Mouse (Mus musculus) midbrain, embryonic 13.5 days (tissue): ENCODE results near the gene Cnpy2. TPM values are rescaled to one million over a fixed set of nuclear protein-coding genes. Genes with fewer than 3 reads are reported as not detected.
"Not testable (repeated sequence)": the region's sequence is repeated elsewhere in the genome, so short reads cannot be mapped to it uniquely, and the experiment has no call there.

Experiments used
- ATAC-seq: fragments of 200-750 bp; cut with Nextera tagmentation; 2 replicates; pipeline ENCODE4 v1.8.0; 2017; ENCODE audit warnings: mild to moderate bottlenecking, moderate TSS enrichment, moderate library complexity
- H3K27ac ChIP-seq: fragments of 300-500 bp; sonication (generic); 2 replicates; pipeline ENCODE4 v1.5.1; 2015; ENCODE audit warnings: inconsistent platforms, mild to moderate bottlenecking, moderate library complexity
- H3K27me3 ChIP-seq: fragments of 300-500 bp; sonication (generic); 2 replicates; pipeline ENCODE4 v1.6.1; 2015; ENCODE audit warnings: mild to moderate bottlenecking, inconsistent platforms
- H3K36me3 ChIP-seq: fragments of 300-500 bp; sonication (generic); 2 replicates; pipeline ENCODE4 v1.6.1; 2015; ENCODE audit warnings: mild to moderate bottlenecking, inconsistent platforms
- H3K4me1 ChIP-seq: fragments of 300-500 bp; sonication (generic); replicated peaks from 2 replicates; pipeline ENCODE4 v1.6.1; 2015; ENCODE audit warnings: inconsistent platforms
- H3K4me2 ChIP-seq: fragments of 300-500 bp; sonication (generic); replicated peaks from 2 replicates; pipeline ENCODE4 v1.6.1; 2015; ENCODE audit warnings: moderate library complexity, mild to moderate bottlenecking, inconsistent platforms
- H3K4me3 ChIP-seq: fragments of 300-500 bp; sonication (generic); replicated peaks from 2 replicates; pipeline ENCODE4 v1.5.1; 2015; ENCODE audit warnings: mild to moderate bottlenecking, inconsistent platforms
- H3K9ac ChIP-seq: fragments of 300-500 bp; sonication (generic); replicated peaks from 2 replicates; pipeline ENCODE4 v1.6.1; 2015; ENCODE audit warnings: mild to moderate bottlenecking, inconsistent platforms
- H3K9me3 ChIP-seq: fragments of 300-500 bp; sonication (generic); 2 replicates; pipeline ENCODE4 v1.6.1; 2016; ENCODE audit warnings: mild to moderate bottlenecking, inconsistent platforms
- WGBS: fragments of 180-500 bp; shearing (Covaris S2); methylation state at CpG from one replicate; pipeline ENCODE4 v1.1.7; 2015; 5-methylcytosine and 5-hydroxymethylcytosine counted together
- polyA plus RNA-seq: library from polyadenylated mRNA; unstranded; fragments of >200 nt; fragmentation: Nextera tagmentation; extraction: Ambion mirVana; gene quantifications from 2 replicates; pipeline ENCODE4 v1.2.1, GENCODE M21; 2015

Cnpy2 gene
- polyA plus RNA-seq = 225 and 230 TPM in 2 replicates

DNA sequence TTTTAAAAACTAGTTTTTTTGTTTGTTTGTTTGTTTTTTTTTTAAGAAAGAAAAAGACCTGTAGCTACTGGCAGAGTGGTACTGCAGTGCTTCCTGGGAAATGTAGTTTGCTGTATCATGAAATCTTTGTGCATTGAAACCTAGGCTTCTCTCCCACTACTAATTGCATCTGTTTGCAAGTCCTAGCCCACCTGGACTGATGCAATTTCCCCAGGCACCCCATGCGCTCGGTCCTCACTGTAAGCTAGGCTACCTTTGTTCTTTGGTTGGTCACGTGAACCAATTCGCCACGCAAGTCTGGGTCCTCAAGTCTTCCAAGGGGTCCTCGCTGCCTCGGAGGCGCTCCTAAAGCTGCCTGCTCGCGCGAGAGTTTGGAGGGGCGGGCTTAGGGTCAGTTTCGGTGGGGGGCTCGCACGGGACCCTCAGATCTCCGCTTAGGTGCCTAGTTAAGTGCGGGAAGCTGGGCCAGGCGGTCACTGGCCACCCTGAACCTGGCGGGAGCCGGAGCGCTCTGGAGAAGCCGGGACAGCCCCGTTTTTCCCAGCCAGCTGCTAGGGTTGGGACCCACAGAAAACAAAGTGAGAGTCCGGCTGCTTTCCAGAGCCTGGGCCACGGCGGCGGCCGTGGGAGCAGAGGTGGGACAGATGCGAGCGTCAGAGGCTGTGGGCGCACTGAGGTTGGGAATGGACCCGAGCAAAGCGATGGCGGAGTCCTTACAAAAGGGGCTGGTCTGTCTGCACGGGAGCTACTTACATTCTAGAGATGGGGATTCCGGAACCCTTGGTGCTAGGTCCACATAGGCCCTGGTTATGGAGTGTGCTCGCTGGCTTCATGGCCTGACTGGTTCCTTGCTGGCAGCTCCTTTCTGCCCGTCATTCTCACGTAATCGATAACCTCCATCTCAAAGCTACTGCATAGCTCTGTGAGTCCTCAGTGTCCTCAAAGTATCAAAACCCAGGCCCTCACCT, at the start of gene Cnpy2:
Gene Cnpy2 (plus strand): TSS at position 319 of the 968 bp plus-strand sequence.
- Histone ChIP-seq H3K9me3 (no peaks in the 10 kb centered on the region), H3K27ac (peak within 1 kb of the TSS; percentile 92), H3K9ac (peak within 1 kb of the TSS; percentile 96), H3K4me2 (peak within 1 kb of the TSS; percentile 91), H3K4me3 (peak within 1 kb of the TSS; percentile 85), H3K36me3 (peaks cover 61% of the 10 kb centered on the region), H3K4me1 (peaks cover 20% of the 10 kb centered on the region), H3K27me3 (no peaks in the 10 kb centered on the region)
- under 1% methylated on average over 40 of the region's 40 CpGs for WGBS
- peak; percentile 96 for ATAC-seq

DNA sequence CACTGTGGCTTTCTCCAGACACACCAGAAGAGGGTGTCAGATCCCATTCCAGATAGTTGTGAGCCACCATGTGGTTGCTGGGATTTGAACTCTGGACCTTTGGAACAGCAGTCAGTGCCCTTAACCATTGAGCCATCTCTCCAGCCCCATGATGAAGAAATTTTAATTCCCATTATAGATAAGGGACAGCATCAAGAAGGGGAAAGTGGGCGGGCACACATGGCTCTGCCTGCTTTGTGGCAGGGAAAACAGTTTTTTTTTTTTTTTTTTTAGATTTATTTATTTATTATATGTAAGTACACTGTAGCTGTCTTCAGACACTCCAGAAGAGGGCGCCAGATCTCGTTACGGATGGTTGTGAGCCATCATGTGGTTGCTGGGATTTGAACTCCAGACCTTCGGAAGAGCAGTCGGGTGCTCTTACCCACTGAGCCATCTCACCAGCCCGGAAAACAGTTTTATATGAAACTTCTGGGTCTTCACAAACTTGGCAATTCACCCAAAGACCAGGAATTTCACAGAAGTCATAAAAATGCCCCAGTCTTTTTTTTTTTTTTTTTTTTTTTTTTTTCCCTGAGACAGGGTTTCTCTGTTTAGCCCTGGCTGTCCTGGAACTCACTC, 49.3 kb upstream of the Cnpy2 start:
- H3K27me3 ChIP-seq, H3K9ac ChIP-seq, H3K9me3 ChIP-seq, H3K27ac ChIP-seq, H3K4me2 ChIP-seq, H3K4me3 ChIP-seq, H3K4me1 ChIP-seq, ATAC-seq: not testable (repeated sequence)
- H3K36me3 ChIP-seq = peaks cover 12% of the 10 kb centered on the region
- 91% methylated on average over 5 of the region's 7 CpGs for WGBS

DNA sequence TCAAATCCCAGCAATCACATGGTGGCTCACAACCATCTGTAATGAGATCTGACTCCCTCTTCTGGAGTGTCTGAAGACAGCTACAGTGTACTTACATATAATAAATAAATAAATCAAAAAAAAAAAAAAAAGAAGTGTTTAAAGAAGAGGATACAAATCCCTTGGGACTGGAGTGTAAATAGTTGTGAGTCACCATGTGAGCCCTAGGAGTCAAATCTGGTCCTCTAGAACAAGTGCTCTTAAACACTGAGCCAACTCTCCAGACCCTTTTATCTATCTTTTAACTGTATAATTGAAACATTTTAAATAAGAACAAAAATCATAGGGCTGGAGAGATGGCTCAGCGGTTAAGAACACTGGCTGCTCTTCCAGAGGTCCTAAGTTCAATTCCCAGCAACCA, 46.9 kb upstream of the Cnpy2 start:
- H3K9me3 ChIP-seq, H3K4me3 ChIP-seq, H3K4me2 ChIP-seq, H3K27me3 ChIP-seq, H3K9ac ChIP-seq, H3K4me1 ChIP-seq, ATAC-seq, H3K27ac ChIP-seq: not testable (repeated sequence)
- 100% methylated on average over 1 of the region's 1 CpGs for WGBS
- H3K36me3 ChIP-seq = peaks cover 27% of the 10 kb centered on the region

DNA sequence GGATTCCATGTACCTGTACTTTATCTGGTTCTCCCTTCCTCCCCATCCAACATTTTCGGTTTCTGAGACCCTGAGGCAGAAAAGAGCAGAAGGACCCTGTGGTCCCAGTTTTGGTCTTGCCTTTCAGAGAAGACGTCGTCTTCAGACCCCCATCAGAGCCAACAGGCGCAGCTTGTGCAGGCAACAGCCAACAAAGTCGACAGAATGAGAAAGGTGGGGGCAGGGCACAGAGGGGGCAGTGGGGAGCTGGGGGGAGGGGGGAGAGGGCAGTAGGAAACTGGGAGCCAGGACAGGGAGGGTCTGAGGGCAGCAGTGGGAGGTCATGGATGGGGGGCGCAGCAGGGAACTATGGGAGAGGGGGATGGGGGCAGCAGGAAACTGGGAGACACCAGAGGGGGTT, 44.1 kb upstream of the Cnpy2 start:
- Histone ChIP-seq H3K9me3 (no peaks in the 10 kb centered on the region), H3K4me1 (no peaks in the 10 kb centered on the region), H3K9ac (no peak overlapping the region), H3K27ac (no peak overlapping the region), H3K4me3 (no peak overlapping the region), H3K27me3 (no peaks in the 10 kb centered on the region), H3K4me2 (no peak overlapping the region), H3K36me3 (peaks cover 53% of the 10 kb centered on the region)
- WGBS = 60% methylated on average over 6 of the region's 6 CpGs
- no peak for ATAC-seq

DNA sequence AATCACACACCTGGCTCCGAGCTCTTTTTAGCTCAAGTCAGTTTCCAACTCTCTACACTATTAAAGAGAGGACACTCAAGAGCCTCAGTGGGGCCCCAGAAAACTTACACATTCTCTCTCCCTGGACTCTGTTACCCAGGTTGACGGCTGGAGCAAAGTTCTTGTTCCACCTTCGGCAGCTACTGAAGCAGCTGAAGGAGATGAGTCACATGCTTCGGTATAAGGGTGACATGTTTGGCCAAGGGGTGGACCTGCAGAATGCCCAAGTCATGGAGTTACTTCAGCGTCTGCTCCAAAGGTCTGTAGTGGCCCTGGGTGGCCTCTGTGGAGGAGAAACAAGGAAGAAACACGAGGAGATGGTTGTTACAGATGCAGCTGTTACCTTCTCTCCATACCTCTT, 41.3 kb upstream of the Cnpy2 start:
- H3K27ac ChIP-seq = no peak overlapping the region
- no peak for ATAC-seq
- H3K9me3 ChIP-seq = no peaks in the 10 kb centered on the region
- 90% methylated on average over 6 of the region's 6 CpGs for WGBS
- H3K36me3 ChIP-seq = peaks cover 75% of the 10 kb centered on the region
- H3K4me2 ChIP-seq = no peak overlapping the region
- no peak overlapping the region for H3K9ac ChIP-seq
- H3K4me1 ChIP-seq = no peaks in the 10 kb centered on the region
- no peak overlapping the region for H3K4me3 ChIP-seq
- H3K27me3 ChIP-seq = no peaks in the 10 kb centered on the region

DNA sequence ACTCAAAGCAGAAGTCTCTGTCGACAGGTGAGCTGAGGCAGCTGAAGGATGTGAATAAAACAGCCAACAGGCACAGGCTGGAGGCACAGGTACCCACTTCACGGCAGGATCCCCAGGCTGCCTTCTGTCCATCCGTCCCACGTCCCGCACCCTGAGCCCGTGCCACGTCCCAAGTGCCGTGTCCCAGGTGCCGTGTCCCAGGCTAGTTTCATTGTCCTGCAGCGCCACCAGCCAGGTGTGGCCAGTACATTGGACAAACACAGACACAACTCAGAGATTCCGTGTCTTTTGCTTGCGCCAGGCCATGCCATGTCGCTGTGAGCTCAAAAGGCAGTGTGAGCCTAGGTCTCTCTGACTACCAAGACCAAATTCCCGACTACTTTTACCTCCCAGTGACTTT, 40.6 kb upstream of the Cnpy2 start:
- no peak for ATAC-seq
- peaks cover 78% of the 10 kb centered on the region for H3K36me3 ChIP-seq
- WGBS = 96% methylated on average over 14 of the region's 14 CpGs

DNA sequence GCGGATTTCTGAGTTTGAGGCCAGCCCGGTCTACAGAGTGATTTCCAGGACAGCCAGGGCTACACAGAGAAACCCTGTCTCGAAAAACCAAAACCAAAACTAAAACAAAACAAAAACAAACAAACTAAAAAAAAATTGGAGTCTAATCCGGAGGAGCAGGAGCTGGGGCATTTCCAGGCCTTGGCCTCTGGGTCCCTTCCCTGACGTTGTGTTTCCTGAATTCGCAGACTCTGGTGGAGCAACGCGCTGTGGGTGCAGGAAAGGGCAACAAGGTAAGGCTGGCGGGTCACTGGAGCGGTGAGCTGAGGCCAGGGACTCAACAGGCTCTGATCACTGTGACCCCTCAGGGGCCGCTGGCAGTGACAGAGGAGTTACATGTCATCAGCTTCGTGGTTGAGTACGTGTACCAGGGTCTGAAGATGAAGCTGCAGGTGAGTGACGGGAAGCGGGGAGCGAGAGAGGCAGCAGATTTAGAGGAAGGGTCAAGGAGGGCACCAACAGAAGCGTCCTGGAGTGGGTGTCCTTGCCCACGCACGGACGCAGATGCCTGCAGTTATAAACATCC, 39.3 kb upstream of the Cnpy2 start:
- Histone ChIP-seq H3K9ac (no peak overlapping the region), H3K27ac (no peak overlapping the region), H3K9me3 (no peaks in the 10 kb centered on the region), H3K4me1 (no peaks in the 10 kb centered on the region), H3K27me3 (no peaks in the 10 kb centered on the region), H3K4me2 (no peak overlapping the region), H3K4me3 (no peak overlapping the region), H3K36me3 (peaks cover 74% of the 10 kb centered on the region)
- ATAC-seq = no peak
- 90% methylated on average over 20 of the region's 20 CpGs for WGBS

More for the DNA sequence above, 40.6 kb upstream of the Cnpy2 start:
- Histone ChIP-seq H3K4me2 (no peak overlapping the region), H3K9me3 (no peaks in the 10 kb centered on the region), H3K4me3 (no peak overlapping the region), H3K27me3 (no peaks in the 10 kb centered on the region), H3K27ac (no peak overlapping the region), H3K9ac (no peak overlapping the region), H3K4me1 (no peaks in the 10 kb centered on the region)

DNA sequence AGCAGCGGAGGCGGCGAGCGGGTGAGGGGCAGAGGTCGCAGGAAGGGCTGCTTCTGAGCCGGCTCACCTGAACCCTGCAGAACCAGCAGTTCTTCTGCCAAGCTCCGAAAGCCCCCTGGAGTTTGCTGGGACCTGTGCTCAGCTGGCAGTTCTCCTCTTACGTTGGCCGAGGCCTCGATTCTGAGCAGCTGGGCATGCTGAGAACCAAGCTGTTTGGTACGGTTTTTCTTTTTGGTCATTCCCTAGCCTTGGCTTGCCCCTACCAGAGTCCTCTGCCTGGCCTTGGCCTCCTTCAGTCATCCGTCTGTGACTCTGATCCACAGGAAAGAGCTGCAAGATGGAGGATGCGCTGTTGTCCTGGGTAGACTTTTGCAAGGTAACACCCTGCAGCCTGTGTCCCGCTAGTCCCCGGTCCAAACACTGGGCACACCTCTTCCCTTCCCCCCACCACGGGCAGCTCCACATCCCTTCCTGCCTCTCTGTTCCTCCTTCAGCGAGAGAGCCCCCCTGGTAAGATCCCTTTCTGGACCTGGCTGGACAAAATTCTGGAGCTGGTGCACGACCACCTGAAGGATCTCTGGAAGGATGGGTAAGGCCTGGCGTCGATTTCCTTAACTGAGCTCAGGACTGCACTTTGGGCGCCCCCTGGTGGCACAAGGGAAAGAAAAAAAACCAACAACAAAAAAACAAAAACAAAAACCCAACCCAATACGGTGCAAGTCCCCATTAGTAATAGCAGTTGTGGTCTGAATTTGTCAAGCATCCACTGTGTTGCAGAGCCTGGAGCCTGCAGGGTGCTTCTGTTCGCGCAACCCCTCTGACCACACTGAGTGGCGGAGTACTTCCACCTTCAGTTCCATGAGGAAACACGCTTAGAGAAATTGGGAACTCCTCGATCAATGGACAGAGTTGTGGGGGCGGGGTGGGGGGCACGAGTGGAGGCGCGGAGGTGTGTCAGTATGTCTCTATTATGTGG, 38.4 kb upstream of the Cnpy2 start:
- WGBS = 63% methylated on average over 31 of the region's 31 CpGs
- H3K4me2 ChIP-seq = no peak overlapping the region
- no peak overlapping the region; the same call in 1 of the 2 replicates for H3K9ac ChIP-seq
- peaks cover 73% of the 10 kb centered on the region for H3K36me3 ChIP-seq
- no peak overlapping the region for H3K27ac ChIP-seq
- H3K9me3 ChIP-seq = no peaks in the 10 kb centered on the region
- no peaks in the 10 kb centered on the region for H3K27me3 ChIP-seq
- H3K4me3 ChIP-seq = no peak overlapping the region
- peak; percentile 70 for ATAC-seq
- no peaks in the 10 kb centered on the region for H3K4me1 ChIP-seq

DNA sequence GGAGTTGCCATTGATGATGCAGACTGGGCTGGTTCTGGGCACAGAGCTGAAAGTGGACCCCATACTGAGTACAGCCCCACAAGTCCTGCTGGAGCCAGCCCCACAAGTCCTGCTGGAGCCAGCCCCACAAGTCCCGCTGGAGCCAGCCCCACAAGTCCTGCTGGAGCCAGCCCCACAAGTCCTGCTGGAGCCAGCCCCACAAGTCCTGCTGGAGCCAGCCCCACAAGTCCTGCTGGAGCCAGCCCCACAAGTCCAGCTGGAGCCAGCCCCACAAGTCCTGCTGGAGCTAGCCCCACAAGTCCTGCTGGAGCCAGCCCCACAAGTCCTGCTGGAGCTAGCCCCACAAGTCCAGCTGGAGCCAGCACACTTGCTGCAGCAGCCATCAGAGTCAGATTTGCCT, 31.7 kb upstream of the Cnpy2 start:
- not testable (repeated sequence) for H3K9ac ChIP-seq, H3K27ac ChIP-seq, H3K4me2 ChIP-seq, H3K9me3 ChIP-seq, H3K4me3 ChIP-seq, ATAC-seq, H3K27me3 ChIP-seq, H3K4me1 ChIP-seq
- peaks cover 53% of the 10 kb centered on the region for H3K36me3 ChIP-seq
- WGBS = 65% methylated on average over 1 of the region's 1 CpGs

DNA sequence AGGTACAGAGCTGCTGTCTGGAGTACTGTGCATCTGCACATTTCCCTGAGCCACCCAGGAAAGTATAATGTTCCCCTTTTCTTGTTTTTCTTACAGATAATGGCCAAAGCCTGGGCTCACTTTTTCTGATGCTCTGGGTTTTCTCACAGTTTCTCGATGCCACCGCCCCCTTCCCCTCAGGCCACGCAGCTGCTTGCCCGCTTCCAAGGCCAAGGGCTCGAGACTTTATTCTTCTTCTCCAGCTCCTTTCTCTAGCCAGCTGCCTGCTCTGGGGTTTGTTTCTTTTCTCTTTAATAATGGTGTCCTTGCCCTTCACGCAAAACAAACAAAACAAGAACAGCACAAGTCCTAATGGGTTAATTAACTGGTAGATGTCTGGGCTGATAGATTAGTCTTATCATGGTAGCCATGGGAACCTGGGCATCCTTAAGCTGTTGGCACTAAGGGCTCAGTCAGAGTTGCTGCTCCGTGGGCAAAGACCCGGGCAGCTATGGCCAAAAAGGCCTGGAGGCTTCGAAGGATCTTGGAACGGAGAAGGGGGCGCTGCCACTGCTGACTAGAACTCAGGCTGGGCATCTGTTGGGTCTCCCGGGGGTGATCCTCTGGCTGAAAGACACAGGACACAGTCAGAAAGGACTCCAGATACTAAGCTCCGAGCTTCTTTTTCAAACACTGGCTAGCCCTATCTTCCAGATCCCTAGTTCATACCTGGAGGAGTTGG, 25.7 kb upstream of the Cnpy2 start:
- no peak overlapping the region for H3K4me3 ChIP-seq
- WGBS = 71% methylated on average over 13 of the region's 13 CpGs
- H3K9ac ChIP-seq = no peak overlapping the region
- H3K4me2 ChIP-seq = no peak overlapping the region
- ATAC-seq = no peak
- H3K27me3 ChIP-seq = no peaks in the 10 kb centered on the region
- peaks cover 14% of the 10 kb centered on the region for H3K36me3 ChIP-seq
- H3K9me3 ChIP-seq = no peaks in the 10 kb centered on the region
- H3K4me1 ChIP-seq = 0 out of 2 replicates have a peak, but pooled peaks cover 5% of the 10 kb centered on the region
- H3K27ac ChIP-seq = no peak overlapping the region

DNA sequence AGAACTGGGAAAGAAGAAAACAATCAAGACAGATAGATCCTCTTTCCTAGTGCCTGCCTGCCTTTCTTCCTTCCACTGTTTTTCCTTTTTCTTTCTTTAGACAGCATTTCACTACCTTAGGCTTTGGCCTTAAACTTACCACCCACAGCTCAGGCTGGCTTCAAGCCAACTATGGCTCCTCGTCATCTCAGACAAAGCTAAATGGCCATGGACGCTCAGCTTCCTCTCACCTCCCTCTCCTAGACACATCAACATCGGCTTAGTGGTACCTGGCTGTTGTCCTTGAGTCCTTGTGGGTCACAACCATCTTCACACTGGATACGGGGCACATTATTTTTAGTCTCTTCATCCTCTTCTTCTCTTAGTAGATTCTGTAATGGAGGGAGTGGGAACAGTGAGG, 25.0 kb upstream of the Cnpy2 start:
- Histone ChIP-seq H3K4me1 (peaks cover 7% of the 10 kb centered on the region), H3K27me3 (no peaks in the 10 kb centered on the region), H3K36me3 (peaks cover 9% of the 10 kb centered on the region), H3K9me3 (no peaks in the 10 kb centered on the region), H3K4me3 (no peak overlapping the region), H3K27ac (no peak overlapping the region), H3K4me2 (no peak overlapping the region), H3K9ac (no peak overlapping the region)
- WGBS = 81% methylated on average over 4 of the region's 4 CpGs
- ATAC-seq = no peak
